Mouse (Mus musculus) thymus, adult 2 months (tissue): ENCODE measurements at regions not wholly inside any gene's neighbourhood (a gene's known extent, or its start where the extent isn't known, plus 50 kb on each side); places are given as distances from the start of the nearest gene placed in this dataset.

Source experiments
- DNase-seq: peaks from one replicate; pipeline ENCODE4 v3.0.0; 2021
- H3K27ac ChIP-seq: fragments of 200-500 bp; 2 replicates; pipeline ENCODE4 v1.5.1; 2012; ENCODE audit warnings: low read length, control low read depth; ENCODE audit not compliant: control insufficient read depth, insufficient read depth
- H3K27me3 ChIP-seq: fragments of 200-500 bp; 2 replicates; pipeline ENCODE4 v1.6.1; 2012; ENCODE audit warnings: mild to moderate bottlenecking, low read length, moderate library complexity, mixed read lengths; ENCODE audit not compliant: control insufficient read depth, insufficient read depth
- H3K36me3 ChIP-seq: fragments of 200-500 bp; 2 replicates; pipeline ENCODE4 v1.6.1; 2012; ENCODE audit warnings: mild to moderate bottlenecking, low read length, moderate library complexity; ENCODE audit not compliant: control insufficient read depth, insufficient read depth
- H3K4me1 ChIP-seq: fragments of 200-500 bp; replicated peaks from 2 replicates; pipeline ENCODE4 v1.6.1; 2012; ENCODE audit warnings: low read length; ENCODE audit not compliant: control insufficient read depth, insufficient read depth
- H3K4me3 ChIP-seq: fragments of 200-500 bp; 2 replicates; pipeline ENCODE4 v1.5.1; 2012; ENCODE audit warnings: mild to moderate bottlenecking, low read length, control low read depth, moderate library complexity; ENCODE audit not compliant: control insufficient read depth, insufficient read depth
- CTCF ChIP-seq: fragments of 200-500 bp; IDR thresholded peaks from 2 replicates; pipeline ENCODE4 v1.5.1; 2012; ENCODE audit warnings: mild to moderate bottlenecking, control low read depth, low read length, moderate library complexity, borderline replicate concordance; ENCODE audit not compliant: control insufficient read depth, poor library complexity, insufficient read depth; ENCODE audit errors: extremely low read depth
- POLR2A ChIP-seq: fragments of 200-500 bp; IDR thresholded peaks from 2 replicates; pipeline ENCODE4 v1.6.1; 2012; ENCODE audit warnings: mild to moderate bottlenecking, low read length, control low read depth, moderate library complexity; ENCODE audit not compliant: control insufficient read depth, poor library complexity, insufficient read depth; ENCODE audit errors: extremely low read depth
- WGBS: fragments of 180-500 bp; shearing (Covaris S2); methylation state at CpG from one replicate; pipeline ENCODE4 v1.1.7; 2018; 5-methylcytosine and 5-hydroxymethylcytosine counted together

GRCm38 (mm10) chr4:131014301-131015081 is 70.3 kb downstream of the Matn1 start:
- TF ChIP-seq CTCF = no peak
- no peak for TF ChIP-seq POLR2A
- no peak for DNase-seq
- Histone ChIP-seq H3K27me3 (no peaks in the 10 kb centered on the region), H3K4me3 (no peak overlapping the region), H3K27ac (no peak overlapping the region), H3K4me1 (no peaks in the 10 kb centered on the region), H3K36me3 (no peaks in the 10 kb centered on the region)
- 80% methylated on average over 15 of the region's 15 CpGs for WGBS

- Histone ChIP-seq H3K4me1 (no peaks in the 10 kb centered on the region), H3K4me3 (no peak overlapping the region), H3K36me3 (no peaks in the 10 kb centered on the region), H3K27me3 (no peaks in the 10 kb centered on the region), H3K27ac (no peak overlapping the region)
- WGBS = 64% methylated on average over 2 of the region's 2 CpGs
- TF ChIP-seq CTCF (no peak), POLR2A (no peak)
- DNase-seq = no peak
Observed at GRCm38 (mm10) chr4:131015156-131015555, 71.0 kb downstream of the Matn1 start.

- TF ChIP-seq CTCF = no peak
- no peak for TF ChIP-seq POLR2A
- Histone ChIP-seq H3K4me1 (no peaks in the 10 kb centered on the region), H3K36me3 (no peaks in the 10 kb centered on the region), H3K4me3 (no peak overlapping the region), H3K27me3 (no peaks in the 10 kb centered on the region), H3K27ac (no peak overlapping the region)
- WGBS = 48% methylated on average over 6 of the region's 6 CpGs
- no peak for DNase-seq
Observed at GRCm38 (mm10) chr4:131023601-131024000, 79.4 kb downstream of the Matn1 start.

- DNase-seq = no peak
- Histone ChIP-seq H3K4me3 (no peak overlapping the region), H3K36me3 (no peaks in the 10 kb centered on the region), H3K27me3 (no peaks in the 10 kb centered on the region), H3K4me1 (no peaks in the 10 kb centered on the region), H3K27ac (no peak overlapping the region)
- WGBS = 89% methylated on average over 11 of the region's 11 CpGs
- TF ChIP-seq CTCF (no peak), POLR2A (no peak)
Observed at GRCm38 (mm10) chr4:131036292-131036691, 92.1 kb downstream of the Matn1 start.

- Histone ChIP-seq H3K36me3 (no peaks in the 10 kb centered on the region), H3K4me1 (no peaks in the 10 kb centered on the region), H3K27me3 (no peaks in the 10 kb centered on the region), H3K27ac (no peak overlapping the region), H3K4me3 (no peak overlapping the region)
- no peak for TF ChIP-seq CTCF
- no peak for TF ChIP-seq POLR2A
- WGBS = 20% methylated on average over 6 of the region's 6 CpGs
- no peak for DNase-seq
Observed at GRCm38 (mm10) chr4:131037179-131037578, 93.0 kb downstream of the Matn1 start.

- 85% methylated on average over 3 of the region's 3 CpGs for WGBS
- no peak overlapping the region for H3K27ac ChIP-seq
- TF ChIP-seq POLR2A = no peak
- no peaks in the 10 kb centered on the region for H3K4me1 ChIP-seq
- DNase-seq = no peak
- no peaks in the 10 kb centered on the region for H3K36me3 ChIP-seq
- H3K4me3 ChIP-seq = no peak overlapping the region
- no peaks in the 10 kb centered on the region for H3K27me3 ChIP-seq
Observed at GRCm38 (mm10) chr4:131039686-131040085, 95.5 kb downstream of the Matn1 start.

- no peak overlapping the region for H3K27ac ChIP-seq
- TF ChIP-seq POLR2A = no peak
- TF ChIP-seq CTCF = no peak
- no peaks in the 10 kb centered on the region for H3K27me3 ChIP-seq
- no peaks in the 10 kb centered on the region for H3K4me1 ChIP-seq
- H3K36me3 ChIP-seq = no peaks in the 10 kb centered on the region
- no peak overlapping the region for H3K4me3 ChIP-seq
- DNase-seq = no peak
- WGBS = 76% methylated on average over 2 of the region's 2 CpGs
Observed at GRCm38 (mm10) chr4:131041210-131041609, 97.0 kb downstream of the Matn1 start.
